Mouse (Mus musculus): ENCODE measurements around the gene Aldh4a1. TPM values are rescaled to one million over a fixed set of nuclear protein-coding genes. Genes with fewer than 3 reads are reported as not detected.

Aldh4a1 gene
- 7.0 and 7.2 TPM in 2 replicates for polyA plus RNA-seq (2012; rRNA removed)

DNA sequence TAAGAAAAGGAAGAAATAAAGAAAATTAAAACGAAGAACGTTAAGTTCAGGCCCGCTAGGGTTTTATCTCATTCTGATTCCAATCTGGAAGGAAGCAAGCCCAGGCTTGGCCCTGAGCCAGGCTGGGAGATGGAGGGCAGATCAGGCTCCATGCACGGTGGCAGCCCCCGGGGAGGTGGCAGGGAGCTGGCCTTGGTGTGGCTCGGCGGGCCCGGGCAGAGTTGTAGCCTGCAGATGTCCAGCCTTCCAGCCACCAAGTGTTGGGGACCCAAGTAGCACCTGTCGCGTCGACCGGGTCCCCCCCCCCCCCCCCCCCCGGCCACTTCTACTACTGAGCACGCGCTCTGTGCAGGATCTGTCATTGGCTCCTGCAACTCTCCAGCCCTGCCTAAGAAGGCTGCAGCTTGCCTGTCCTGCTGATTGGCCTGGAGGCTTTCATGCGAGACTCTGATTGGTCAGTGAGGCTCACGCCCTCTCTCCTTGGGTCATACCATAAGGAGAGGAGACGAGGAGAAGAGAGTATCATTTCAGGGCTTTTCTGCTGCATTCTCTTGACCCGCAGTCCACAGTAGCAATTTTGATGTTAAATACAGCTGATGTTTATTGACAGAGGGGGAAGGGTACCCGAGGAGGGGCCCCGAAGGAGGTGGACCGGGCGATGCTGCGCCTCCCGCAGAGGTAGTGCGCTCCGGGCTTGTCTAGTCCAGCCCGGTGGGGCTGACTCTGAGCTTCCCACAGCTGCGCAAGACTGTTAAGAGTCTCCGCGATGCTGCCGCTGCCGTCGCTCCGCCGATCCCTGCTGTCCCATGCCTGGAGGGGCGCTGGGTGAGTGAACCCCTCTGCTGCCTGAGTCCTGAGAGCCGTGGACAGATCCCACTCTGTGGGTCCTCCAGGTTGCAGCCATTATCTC lies at the start of gene Aldh4a1:
Gene Aldh4a1 (plus strand): TSS at position 494 of the 910 bp plus-strand sequence.
- peaks cover 8% of the 10 kb centered on the region for H3K4me1 ChIP-seq (ENCODE audit: control insufficient read depth, insufficient read depth, low read length)
- TF ChIP-seq POLR2A (IDR thresholded peaks at IDR 0.05; ENCODE audit: control insufficient read depth, low read depth, low read length) (peak; percentile 79; the same call in 1 of the 2 replicates), CTCF (IDR thresholded peaks at IDR 0.05; ENCODE audit: control insufficient read depth, insufficient read depth, insufficient replicate concordance, low read depth, low read length) (no peak)
- H3K27ac ChIP-seq (ENCODE audit: control insufficient read depth, insufficient read depth, low read depth, low read length): peak within 1 kb of the TSS; percentile 85
- peak within 1 kb of the TSS; percentile 83 for H3K4me3 ChIP-seq (ENCODE audit: control insufficient read depth, low read depth, low read length)
- H3K36me3 ChIP-seq (ENCODE audit: control insufficient read depth, insufficient read depth, low read length): no peaks in the 10 kb centered on the region
- no peaks in the 10 kb centered on the region for H3K27me3 ChIP-seq (ENCODE audit: control insufficient read depth, insufficient read depth, low read length)

DNA sequence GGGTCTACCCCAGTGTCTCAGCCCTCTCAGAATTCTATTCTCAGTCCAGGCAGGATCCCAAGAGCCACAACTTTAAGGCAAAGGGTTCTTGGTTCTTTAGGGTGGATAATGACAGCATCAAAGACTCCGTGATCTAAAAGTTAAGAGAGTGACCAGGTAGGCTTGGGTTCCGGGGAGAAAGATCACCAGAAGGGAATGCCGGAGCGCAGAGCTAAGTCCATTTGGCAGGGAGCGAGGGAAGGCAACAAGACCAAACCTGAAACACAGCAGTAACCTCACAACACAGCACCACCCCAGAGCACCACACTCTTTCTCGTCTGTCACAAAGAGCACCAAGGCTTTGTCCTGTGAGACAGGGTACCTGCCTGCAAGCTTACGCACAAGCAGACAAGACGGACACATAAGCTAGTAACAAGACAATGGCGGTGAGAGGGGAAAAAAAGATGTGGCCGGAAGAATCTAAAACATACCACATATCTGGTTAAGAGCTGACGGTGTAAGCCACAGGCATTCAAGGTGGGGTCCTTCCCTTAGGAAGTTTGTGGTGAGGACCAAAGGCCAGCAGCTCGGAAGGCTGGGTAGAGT lies 49.6 kb upstream of the Aldh4a1 start:
- TF ChIP-seq CTCF (IDR thresholded peaks at IDR 0.05; ENCODE audit: control insufficient read depth, insufficient read depth, insufficient replicate concordance, low read depth, low read length) (no peak), POLR2A (IDR thresholded peaks at IDR 0.05; ENCODE audit: control insufficient read depth, low read depth, low read length) (no peak)
- Histone ChIP-seq H3K27ac (ENCODE audit: control insufficient read depth, insufficient read depth, low read depth, low read length) (no peak overlapping the region), H3K4me3 (ENCODE audit: control insufficient read depth, low read depth, low read length) (no peak overlapping the region), H3K4me1 (ENCODE audit: control insufficient read depth, insufficient read depth, low read length) (peaks cover 13% of the 10 kb centered on the region), H3K27me3 (ENCODE audit: control insufficient read depth, insufficient read depth, low read length) (no peaks in the 10 kb centered on the region), H3K36me3 (ENCODE audit: control insufficient read depth, insufficient read depth, low read length) (no peaks in the 10 kb centered on the region)

DNA sequence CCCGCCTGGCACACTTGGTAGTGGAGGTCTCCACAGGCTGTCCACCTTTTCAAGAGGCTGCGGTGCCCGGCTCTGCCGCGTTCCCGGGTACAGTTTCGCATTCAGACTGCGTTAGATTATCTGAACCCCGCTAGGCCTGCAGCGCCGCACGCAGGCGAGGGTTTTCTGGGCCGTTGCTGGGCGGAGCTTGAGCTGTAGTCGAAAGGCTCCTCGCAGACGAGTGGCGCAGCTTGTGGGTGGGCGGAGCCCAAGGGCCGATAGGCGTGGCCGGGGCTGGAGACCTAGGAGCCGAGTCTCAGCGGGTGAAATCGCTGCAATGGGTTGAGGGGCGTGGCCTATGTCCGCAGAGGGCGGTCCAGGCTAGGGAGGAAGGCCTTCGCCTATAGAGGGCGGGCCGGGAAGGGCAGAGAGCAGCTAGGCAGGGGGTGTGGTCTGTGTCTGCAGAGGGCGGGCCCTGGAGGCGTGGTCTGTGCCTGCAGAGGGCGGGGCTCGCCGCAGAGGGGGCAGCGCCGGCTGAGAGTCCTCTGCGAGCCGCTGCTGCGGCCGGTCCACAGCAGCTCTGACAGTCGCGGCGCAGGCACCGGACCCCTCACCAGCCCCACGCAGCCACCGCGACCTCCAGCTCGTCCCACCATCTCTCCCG lies 48.4 kb upstream of the Aldh4a1 start:
- H3K4me1 ChIP-seq (ENCODE audit: control insufficient read depth, insufficient read depth, low read length): peaks cover 13% of the 10 kb centered on the region
- no peak; the same call in 1 of the 2 replicates for TF ChIP-seq CTCF (IDR thresholded peaks at IDR 0.05; ENCODE audit: control insufficient read depth, insufficient read depth, insufficient replicate concordance, low read depth, low read length)
- peak; percentile 70 for TF ChIP-seq POLR2A (IDR thresholded peaks at IDR 0.05; ENCODE audit: control insufficient read depth, low read depth, low read length)
- H3K27ac ChIP-seq (ENCODE audit: control insufficient read depth, insufficient read depth, low read depth, low read length): no peak overlapping the region; the same call in 1 of the 2 replicates

DNA sequence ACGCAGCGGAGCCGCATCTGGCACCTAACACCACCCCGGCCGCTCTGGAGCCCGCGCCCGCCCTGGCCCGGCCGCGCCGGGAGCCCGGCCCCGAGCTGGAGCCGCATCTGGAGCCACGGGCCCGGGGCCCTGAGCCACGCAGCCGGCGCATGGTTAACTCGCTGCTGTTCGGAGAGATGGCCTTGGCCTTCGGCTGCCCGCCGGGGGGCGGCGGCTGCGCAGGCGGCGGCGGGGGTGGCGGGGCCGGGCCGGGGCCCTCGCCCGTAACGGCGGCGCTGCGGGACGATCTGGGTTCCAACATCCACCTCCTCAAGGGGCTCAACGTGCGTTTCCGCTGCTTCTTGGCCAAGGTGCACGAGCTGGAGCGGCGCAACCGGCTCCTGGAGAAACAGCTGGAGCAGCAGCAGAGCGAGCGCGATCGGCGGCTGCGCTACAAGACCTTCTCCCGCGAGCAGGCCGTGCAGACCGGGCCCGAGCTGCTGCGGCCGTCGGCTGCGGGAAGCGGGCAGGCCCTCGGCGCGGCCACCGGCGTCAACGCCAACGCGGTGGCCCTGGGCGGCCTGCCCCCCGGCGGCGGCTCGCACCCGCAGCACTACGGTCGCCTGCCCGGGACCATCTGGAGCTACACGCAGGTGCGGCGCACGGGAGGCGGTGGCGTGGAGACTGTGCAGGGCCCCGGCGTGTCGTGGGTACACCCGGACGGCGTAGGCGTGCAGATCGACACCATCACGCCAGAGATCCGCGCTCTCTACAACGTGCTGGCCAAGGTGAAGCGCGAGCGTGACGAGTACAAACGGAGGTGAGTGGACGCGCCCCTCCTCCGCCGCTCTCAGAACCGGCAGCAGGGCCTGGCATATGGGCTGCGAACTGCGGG lies 47.6 kb upstream of the Aldh4a1 start:
- peaks cover 13% of the 10 kb centered on the region for H3K4me1 ChIP-seq (ENCODE audit: control insufficient read depth, insufficient read depth, low read length)
- no peaks in the 10 kb centered on the region for H3K36me3 ChIP-seq (ENCODE audit: control insufficient read depth, insufficient read depth, low read length)
- H3K27ac ChIP-seq (ENCODE audit: control insufficient read depth, insufficient read depth, low read depth, low read length): no peak overlapping the region
- H3K27me3 ChIP-seq (ENCODE audit: control insufficient read depth, insufficient read depth, low read length): no peaks in the 10 kb centered on the region
- H3K4me3 ChIP-seq (ENCODE audit: control insufficient read depth, low read depth, low read length): peak overlapping the region; percentile 86
- TF ChIP-seq CTCF (IDR thresholded peaks at IDR 0.05; ENCODE audit: control insufficient read depth, insufficient read depth, insufficient replicate concordance, low read depth, low read length): no peak
- TF ChIP-seq POLR2A (IDR thresholded peaks at IDR 0.05; ENCODE audit: control insufficient read depth, low read depth, low read length): no peak

More for the DNA sequence above, 48.4 kb upstream of the Aldh4a1 start:
- no peaks in the 10 kb centered on the region for H3K27me3 ChIP-seq (ENCODE audit: control insufficient read depth, insufficient read depth, low read length)
- H3K36me3 ChIP-seq (ENCODE audit: control insufficient read depth, insufficient read depth, low read length): no peaks in the 10 kb centered on the region
- H3K4me3 ChIP-seq (ENCODE audit: control insufficient read depth, low read depth, low read length): peak overlapping the region; percentile 86

DNA sequence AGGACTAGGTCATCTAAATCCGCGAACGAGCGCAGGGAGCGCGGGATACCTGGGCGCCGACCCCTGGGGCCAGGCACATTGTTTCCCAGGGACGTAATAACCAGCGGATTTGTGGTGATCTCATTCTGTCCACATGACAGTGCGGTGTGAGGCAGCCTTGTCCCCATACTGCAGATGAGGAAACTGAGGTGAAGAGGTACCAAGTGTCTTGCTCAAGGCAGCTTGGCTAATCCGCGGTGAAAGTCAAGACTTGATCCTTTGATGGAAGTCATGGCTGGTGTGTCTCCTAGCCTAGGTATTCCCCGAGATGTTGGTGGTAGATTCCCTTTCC lies 47.0 kb upstream of the Aldh4a1 start:
- H3K36me3 ChIP-seq (ENCODE audit: control insufficient read depth, insufficient read depth, low read length): no peaks in the 10 kb centered on the region
- no peak overlapping the region for H3K27ac ChIP-seq (ENCODE audit: control insufficient read depth, insufficient read depth, low read depth, low read length)
- TF ChIP-seq CTCF (IDR thresholded peaks at IDR 0.05; ENCODE audit: control insufficient read depth, insufficient read depth, insufficient replicate concordance, low read depth, low read length) (no peak), POLR2A (IDR thresholded peaks at IDR 0.05; ENCODE audit: control insufficient read depth, low read depth, low read length) (no peak)
- H3K27me3 ChIP-seq (ENCODE audit: control insufficient read depth, insufficient read depth, low read length): no peaks in the 10 kb centered on the region
- peak overlapping the region; percentile 86 for H3K4me3 ChIP-seq (ENCODE audit: control insufficient read depth, low read depth, low read length)
- H3K4me1 ChIP-seq (ENCODE audit: control insufficient read depth, insufficient read depth, low read length): peaks cover 13% of the 10 kb centered on the region

DNA sequence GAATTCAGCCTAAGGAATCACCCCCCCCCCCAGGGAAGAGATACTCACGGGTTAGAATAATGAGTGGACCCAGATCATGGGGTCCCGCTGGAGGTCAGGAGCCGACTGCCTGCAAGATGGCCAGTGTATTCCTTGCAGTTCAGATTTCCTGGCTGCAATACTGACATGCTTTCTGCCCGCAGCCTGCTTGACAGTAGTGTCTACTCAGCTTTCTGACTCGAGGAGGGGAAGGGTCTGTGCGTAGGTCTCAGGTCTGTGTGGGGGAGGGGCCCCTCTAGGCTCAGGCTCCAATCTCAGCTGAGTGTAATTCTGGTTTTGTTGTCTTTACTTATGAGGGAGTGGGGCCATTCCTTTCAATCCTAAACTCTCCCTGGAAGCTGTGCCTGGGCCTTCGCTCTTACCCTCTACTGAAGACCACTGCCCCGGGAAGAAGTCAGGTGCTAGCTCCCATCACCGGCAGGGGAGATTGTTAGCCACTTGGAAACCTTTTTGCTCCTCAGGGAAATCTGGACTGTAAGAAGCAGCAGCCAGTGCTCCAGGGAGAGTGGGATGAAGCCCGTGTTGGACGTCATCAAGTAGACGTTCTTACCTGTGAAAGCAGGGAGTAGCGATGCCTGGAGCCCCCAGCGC lies 46.3 kb upstream of the Aldh4a1 start:
- H3K4me3 ChIP-seq (ENCODE audit: control insufficient read depth, low read depth, low read length): no peak overlapping the region
- peaks cover 13% of the 10 kb centered on the region for H3K4me1 ChIP-seq (ENCODE audit: control insufficient read depth, insufficient read depth, low read length)
- H3K27ac ChIP-seq (ENCODE audit: control insufficient read depth, insufficient read depth, low read depth, low read length): no peak overlapping the region
- no peaks in the 10 kb centered on the region for H3K36me3 ChIP-seq (ENCODE audit: control insufficient read depth, insufficient read depth, low read length)
- H3K27me3 ChIP-seq (ENCODE audit: control insufficient read depth, insufficient read depth, low read length): no peaks in the 10 kb centered on the region
- TF ChIP-seq POLR2A (IDR thresholded peaks at IDR 0.05; ENCODE audit: control insufficient read depth, low read depth, low read length) (no peak), CTCF (IDR thresholded peaks at IDR 0.05; ENCODE audit: control insufficient read depth, insufficient read depth, insufficient replicate concordance, low read depth, low read length) (no peak)

Data from testis, adult 2 months (tissue).